Mouse (Mus musculus) spleen, postnatal 36 days (tissue): ENCODE results near the gene Klhl7.
A peak's percentile ranks its signal among the peaks of the same experiment; 100 is the strongest.

Experiments
- DNase-seq, 2 experiments: peaks; one replicate each; pipeline ENCODE4 v3.0.0; 2022; ENCODE audit warnings: low spot score in 2 of 2, mixed read lengths in 1 of 2

The Klhl7 gene

DNA sequence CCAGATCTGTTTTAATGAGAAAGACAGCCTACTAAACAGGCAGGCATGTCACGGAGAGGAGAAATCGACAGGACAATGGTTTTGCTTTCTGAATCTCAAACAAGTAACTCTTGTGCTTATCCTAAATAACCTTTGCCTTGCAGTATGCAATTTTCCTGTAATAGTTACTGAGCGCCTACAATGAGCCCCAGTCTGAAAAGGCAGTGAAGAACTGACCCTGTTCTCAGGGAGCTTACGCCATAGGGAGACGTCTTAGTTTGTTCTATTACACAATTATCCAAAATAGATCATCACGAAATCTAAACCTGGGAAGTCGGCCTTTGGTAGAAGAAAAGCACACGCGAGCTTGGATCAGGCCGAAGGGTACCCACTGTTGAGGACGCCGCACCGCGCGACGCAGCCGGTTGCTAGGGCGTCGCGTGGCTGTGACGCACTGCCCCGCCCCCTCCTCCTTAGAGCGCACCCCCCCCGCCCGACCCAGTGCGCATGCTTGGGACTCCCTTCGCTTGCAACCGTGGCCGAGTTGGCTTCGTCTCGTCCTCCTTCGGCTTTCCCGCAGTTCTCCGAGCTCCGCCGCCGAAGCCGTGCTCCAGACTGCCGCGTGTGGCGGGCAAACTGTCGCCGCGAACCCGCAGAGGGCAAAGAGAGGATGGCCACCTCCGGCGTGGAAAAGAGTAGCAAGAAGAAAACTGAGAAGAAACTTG lies at the start of gene Klhl7:
TSS of gene Klhl7 (plus strand) at position 500 of the 704 bp plus-strand sequence.
- DNase-seq: peak; percentile 70 to 76

DNA sequence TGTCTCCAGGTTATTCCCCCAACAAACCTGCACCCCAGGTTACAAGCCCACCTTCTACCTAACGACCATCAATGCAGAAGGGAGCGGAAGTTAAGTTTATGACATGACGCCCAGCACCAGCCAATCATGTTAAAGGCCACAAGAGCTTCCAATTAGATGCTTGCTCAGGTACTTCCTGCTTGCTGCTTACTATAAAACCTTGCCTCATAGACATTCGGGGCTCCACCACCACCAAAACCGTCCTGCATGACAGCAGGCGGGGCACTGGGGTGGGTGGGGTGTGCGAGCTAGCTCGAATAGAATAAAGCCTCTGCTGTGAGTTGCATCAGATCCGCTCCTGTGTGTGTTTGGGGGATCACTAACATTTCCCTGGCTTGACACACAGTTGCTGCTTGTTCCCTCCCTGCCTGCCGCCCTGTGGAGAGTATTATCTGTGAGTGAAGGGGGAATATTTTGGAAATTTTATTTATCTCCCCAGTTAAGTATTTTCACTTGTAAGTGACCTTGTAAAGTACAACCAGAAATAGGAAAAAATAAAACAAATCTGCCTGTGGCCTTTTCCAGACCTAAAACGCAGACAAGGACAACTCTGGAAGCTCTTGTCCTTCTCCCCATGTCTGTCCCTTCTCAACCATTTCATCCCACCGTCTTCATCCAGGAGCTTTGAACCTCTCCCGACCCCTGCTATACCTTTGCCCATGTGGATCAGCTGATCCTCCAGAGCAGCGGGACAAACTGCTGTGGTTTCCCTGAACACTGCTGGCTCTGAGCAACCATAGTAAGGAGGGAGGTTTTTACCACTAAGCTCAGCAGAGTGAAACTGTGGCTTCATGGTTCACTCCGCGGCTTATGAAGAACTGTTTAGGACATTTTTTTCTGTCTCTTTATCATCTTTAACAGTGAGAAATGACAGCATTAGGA lies 48.4 kb upstream of the Klhl7 start:
- no peak for DNase-seq

DNA sequence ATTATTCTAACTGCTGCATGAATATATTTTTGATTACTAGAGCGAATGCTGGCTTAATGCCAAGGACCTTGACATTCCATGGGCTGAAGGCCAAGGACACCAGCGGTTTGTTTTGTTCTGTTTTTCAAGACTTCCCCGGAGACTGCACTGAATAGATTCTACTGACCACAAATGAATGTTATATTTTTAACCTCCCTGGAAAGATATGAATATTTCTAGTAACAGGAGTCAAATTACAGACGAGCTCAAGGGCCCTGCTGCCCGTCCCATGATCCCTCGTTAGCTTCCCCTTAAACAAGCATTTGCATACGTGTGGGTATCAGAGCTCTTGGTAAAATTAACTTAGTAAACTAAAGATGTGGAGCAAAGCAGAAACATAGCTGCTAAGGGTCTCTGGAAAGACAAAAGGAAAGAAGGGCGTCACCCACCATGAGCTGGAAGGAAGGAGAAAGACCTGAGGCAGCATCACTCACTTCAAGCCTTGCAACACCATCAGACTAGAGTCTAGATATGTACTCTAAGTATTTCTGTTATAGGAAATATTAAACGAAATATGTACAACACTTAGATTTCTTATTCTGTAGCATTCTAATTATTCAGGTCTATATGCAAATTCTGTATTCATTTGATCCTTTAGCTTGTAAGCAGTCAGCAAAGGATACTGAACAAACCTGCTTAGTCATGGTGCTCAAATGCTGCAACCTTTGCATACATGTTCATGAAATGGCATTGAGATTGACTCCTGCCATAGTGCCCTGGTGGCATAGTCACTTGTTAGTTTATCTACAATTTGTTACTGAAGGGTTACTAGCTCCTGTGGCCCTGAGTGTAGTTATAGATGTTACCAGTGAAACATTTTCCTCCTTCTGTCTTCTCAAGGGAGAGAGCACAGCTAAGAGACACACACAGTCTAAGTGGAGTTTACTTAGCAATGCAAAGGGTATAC lies 46.9 kb upstream of the Klhl7 start:
- no peak for DNase-seq

DNA sequence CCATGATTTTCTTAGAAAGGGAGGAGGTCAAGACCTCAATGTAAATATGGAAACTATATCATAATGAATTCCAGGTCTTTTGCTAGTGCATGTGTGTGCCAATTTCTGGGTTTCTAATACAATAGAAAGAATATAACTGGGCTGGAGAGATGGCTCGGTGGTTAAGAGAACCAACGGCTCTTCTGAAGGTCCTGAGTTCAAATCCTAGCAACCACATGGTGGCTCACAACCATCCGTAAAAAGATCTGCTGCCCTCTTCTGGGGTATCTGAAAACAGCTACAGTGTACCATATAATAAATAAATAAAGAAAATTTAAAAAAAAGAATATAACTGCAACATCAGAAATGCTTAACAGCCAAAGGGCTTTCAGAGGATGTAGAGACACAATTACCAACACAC lies 46.0 kb upstream of the Klhl7 start:
- DNase-seq: no peak

DNA sequence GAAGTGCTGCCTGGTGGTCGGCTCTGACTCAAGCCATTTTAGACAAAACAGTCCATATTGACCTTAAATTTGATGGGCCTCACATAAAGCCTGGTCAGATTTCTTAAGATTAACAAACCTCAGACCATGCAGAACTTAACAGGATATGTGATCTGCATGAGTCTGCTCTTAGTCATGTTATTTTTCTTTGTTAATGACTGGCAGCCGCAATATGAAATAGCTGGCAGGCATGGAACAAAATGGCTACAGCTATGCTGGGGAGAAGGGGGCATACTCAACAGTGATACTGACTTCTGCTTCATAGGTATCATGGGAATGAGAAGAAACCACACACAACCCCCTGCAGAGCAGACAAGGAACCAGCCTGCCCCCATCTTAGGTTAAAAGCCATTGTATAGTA lies 43.5 kb upstream of the Klhl7 start:
- no peak for DNase-seq

DNA sequence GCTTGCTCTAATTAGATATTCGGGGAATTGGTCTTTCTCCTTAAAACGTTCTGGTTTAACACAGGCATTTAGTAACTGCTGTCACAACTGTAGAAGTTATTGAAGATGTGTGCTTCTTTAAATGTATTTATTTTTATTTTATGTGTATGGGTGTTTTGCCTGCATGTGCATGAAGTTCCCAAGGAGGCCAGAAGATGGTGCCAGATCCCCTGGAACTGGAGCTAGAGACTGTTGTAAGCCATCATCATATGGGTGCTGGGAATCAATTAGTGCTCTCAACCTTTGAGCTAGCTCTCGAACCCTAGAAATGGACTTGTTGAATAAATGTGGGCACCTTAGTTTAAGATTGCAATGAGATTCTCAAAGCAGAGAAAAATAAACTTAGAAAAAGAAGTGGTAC lies 42.8 kb upstream of the Klhl7 start:
- DNase-seq: no peak

DNA sequence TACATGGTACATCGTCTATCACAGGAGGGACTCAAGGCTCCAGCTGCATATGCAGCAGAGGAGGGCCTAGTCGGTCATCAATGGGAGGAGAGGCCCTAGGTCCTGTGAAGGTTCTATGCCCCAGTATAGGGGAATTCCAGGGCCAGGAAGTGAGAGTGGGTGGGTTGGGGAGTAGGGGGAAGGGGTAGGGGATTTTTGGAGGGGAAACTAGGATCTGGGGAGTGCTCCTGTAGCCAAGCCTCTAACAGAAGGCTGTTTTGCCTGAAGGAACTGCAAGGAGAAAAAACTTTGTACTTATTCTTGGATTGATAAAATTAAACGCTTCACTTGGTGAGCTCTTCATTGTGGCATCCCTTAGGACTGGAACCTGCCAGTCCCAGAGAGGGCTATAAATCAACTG lies 39.5 kb upstream of the Klhl7 start:
- no peak for DNase-seq

DNA sequence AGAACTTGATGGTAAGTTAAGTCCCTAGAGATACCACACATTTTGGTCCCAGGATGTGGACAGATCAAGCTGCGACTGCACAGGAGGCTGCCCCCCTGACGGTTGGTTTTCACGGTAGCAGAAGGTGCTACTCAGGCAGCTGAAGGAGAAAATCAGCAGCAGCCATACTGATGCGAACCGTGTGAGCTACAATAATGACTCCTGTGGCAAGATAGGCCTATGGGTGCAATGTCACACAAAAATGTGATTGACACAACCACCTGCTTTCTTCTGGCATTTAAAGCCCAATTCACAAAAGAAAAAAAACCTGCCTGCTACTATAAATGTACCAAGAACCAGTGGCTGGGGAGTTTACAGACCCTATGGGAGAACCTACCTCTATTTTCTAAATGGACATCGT lies 37.4 kb upstream of the Klhl7 start:
- no peak for DNase-seq

DNA sequence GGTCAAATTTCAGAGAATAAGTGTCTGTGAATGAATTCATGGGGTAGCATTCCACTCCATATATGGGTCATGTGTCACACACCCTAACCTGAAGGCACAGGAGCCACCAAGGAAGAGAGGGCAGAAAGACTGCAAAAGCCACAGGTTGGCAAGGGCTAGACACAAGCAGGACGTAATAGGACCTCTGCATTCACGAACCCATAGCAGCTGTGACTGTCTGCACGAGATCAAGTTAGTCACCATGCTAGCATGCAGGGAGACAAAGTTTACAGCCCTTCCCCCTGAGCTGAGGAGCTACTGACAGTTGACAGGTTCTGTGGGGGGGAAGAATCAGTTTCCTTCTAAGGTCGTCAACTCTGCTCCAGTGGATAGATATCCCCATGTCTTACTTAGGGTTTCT lies 36.9 kb upstream of the Klhl7 start:
- DNase-seq: no peak

DNA sequence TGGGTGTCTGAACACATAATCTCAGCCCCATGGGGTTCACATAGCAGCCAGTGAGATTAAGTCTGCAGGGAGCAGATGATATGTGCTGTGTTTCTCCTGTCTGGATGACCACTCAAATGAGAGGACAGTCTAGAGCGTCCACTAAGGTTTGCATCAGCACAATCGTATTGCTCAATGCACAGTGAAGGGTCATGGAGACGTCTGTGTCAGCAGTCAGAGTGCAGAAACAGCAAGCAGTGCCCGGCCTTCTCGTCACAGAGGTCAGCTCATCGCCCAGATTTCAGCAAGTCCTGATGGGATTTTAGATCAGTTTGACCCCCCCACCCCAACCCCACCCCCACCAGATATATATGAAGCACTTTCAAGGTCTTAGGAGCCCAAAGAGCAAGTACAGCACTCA lies 31.4 kb upstream of the Klhl7 start:
- no peak for DNase-seq

DNA sequence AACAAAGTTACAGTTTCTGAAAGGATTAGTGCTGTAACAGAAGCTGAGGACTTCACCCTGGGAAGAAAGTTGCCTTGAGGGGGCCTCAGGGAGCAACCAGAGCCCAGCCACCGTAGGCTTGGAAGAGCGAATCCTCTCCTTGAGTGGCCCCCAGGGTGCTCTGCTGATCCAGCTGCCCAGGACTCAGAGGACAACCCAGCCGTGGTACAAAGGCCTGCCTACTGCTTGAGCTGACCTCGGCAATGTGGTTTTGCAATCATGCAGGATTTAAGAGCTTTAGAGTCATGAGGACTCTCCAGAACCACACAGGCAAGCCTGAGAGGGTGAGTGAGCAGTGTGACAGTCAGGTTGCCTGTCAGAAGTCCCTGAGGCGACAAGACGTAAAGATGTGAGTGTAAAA lies 28.4 kb upstream of the Klhl7 start:
- DNase-seq: no peak

DNA sequence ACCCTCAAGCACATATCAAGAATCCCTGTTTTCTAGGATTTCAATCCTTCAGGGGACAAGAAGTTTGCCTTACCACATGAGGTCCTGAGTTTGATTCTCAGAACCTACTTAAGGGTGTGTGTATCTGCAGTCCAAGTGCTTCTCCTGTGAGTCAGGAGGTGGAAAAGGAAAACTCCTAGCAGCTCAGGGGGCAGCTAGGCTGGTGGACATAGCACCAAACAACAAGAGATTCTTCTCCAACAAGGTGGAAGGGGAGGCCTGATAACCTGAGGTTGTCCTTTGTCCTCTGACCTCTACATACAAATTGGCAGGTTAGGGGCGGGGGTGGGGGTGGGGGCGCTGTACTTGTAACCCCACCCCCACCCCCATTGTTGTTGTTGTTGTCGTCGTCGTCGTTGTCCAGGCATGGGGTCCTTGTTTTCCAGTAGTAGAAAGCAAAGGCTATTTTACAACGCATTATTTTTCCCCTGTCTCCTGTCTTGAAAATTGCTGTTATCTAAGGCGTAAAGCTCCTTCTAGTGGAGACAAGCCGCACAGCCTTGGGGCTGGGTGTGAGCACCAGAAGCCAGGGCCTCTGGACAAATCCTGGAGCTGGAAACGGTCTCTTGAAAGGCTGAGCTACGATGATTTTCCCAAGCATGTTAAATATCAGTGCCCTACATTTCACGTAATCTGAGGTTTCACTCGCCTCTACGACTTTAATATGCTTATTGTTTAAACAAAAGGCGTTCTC lies 23.3 kb upstream of the Klhl7 start:
- DNase-seq: peak; percentile 41 to 53

DNA sequence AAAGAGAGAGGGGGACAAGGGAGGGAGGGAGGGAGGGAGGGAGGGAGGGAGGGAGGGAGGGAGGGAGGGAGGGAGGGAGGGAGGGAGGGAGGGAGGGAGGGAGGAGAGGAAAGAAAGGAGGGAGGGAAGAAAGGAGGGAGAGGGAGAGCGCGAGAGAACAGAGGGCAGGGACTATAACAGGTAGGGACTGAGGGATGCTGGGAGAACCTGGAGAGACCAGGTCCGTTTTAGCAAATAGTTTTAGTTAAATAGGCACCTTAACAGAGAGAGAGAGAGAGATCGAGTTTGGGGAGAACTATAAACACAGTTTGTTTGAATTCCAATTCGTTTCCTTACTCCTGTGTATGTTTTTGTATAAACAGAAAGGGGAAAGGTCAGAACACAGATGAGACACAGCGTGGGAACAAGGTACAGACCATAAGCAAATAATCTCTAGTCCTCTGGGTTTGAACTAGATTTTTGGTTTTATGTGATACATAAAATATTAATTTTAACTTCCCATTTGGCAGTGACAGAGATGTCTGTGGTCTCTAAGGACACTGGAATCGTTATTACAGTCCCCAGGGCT lies 22.6 kb upstream of the Klhl7 start:
- DNase-seq: no peak

DNA sequence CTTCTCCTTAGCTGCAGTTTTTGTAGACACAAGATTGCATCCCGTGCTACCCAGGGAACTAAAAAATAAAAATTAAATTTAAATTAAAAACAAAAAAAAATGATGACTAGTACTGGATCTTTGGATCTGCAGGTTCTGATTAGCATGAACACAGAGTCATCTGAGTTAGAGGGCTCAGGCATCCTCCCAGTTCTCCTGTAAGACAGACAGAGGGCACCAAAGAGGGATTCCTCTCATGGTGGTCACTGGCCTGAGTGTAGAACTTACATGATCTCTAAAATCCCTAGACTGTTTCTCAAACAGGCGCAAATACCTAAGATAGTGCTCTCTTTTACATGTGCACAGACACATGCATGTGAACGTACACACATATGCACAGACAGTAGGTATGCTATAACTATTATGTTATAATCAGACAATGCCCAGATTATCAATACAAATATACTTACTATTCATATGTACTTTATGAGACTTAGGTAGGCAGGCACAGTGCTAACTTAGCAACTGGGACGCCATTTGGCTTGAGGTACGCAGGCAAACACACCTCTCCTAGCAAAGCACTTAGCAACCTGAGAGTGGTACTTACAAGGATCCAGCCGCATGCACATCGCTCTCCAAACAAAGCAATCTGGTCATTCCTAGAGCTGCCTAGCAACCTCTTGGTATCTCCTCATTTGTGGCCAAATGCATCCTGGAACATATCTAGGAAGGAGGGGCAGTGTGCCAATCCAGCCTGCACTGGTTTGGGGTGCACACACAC lies 21.8 kb upstream of the Klhl7 start:
- no peak for DNase-seq

DNA sequence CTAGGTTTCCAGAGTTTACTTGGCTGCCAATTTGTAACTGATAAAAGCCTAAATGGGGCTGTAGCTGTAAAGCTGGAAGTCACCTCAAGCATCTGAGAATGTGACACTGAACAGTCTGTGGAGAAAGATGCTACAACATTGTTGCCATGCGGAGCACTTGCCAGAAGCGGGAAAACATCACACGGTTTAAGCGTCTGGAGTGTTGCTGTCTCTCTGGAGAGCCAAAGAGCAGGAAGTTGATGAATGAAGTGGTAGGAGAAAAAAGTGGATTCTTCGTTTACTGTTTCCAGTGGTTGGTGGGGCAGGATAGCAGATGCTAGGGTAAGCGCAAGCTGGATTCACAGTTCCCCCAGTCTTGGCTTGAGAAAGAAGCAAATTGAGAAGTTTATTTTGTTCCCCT lies 19.6 kb upstream of the Klhl7 start:
- no peak for DNase-seq

DNA sequence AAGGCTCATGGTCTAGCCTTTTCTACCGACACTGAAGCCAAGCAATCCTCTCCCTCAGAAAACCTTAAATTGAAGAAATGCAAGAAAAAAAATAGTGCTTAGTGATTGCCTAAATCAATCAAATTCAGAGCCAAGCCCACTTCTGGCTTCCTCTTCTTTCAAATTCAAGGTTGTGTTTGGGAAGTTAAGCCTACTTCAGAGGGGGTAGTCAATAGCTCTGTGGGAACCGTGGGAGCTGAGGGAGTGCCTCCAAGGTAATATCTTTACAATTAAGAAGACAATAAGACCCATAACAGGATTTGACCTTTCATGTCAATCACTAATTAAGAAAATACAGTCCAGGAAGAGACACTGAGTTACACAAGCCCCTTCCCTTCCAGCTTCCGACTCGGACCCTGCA lies 15.6 kb upstream of the Klhl7 start:
- no peak for DNase-seq

DNA sequence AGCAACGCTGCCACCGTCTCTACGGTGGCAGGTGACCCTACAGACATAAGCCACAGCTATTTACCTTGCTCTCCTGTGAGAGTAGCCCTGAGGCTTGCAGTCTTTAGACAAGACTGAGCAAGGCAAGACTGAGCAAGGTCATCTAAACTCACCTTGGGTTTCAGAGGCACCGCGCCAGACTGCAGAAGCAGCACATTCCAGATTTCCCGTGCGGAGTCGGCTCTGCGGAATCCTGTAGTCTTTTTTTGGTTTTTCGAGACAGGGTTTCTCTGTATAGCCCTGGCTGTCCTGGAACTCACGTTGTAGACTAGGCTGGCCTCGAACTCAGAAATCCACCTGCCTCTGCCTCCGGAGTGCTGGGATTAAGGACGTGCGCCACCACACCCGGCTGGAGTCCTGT lies 14.2 kb upstream of the Klhl7 start:
- no peak for DNase-seq

DNA sequence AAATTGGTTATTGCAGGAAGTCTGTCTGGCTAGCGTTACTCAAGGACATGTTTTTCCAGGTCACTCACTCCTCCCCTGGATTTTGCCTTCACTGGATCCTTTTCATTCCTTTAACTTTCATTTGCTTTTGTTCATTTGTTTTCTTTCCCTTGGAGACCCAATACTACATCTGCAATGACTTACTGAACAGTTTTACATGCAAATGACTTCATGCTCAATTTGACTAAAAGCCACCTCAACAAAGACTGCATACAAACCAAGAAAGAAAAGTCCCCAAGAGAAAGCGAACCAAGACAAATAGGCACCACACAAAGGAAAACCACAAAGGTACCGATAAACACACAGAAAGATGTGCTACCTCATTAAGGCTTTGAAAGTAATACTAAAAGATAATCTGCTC lies 13.5 kb upstream of the Klhl7 start:
- DNase-seq: no peak

DNA sequence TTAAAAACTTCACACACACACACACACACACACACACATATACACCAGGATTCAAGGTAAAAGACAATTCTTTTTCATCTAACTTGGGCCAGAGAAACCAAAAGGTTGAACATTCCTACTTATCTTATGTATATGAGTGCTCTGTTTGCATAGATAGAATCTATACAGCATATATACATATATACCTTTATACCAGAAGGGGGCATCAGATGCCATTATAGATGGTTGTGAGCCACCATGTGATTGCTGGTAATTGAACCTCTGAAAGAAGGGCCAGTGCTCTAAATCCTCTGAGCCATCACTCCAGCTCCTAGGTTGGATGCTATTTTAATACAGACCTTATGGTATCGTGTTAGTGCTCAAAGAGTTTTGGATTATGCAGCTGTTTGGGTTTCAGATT lies 12.0 kb upstream of the Klhl7 start:
- no peak for DNase-seq

DNA sequence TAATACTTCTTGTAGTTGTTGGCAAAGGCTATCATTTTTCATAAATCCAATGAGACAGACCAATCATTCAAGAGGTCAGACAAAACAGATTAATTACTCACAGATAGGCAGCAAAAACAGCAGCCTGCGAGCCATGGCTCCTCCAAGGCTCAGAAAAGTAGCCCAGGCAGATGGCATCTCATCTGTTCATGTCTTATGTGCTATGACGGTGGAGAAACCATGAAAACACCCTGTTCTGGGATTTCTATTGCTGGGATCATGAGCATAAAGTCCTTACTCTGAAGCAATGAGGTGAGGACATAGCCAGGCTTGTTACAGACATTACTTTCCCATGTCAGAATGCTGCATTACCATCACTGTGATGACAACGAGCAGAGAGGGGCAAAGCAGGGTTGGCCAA lies 7.9 kb upstream of the Klhl7 start:
- no peak for DNase-seq
